Mouse (Mus musculus): Measurements from ENCODE around the gene Pef1. TPM values are rescaled to one million over a fixed set of nuclear protein-coding genes. Genes with fewer than 3 reads are reported as not detected.

The Pef1 gene
- total RNA-seq, 2 experiments from 2014 or later, result 51.4 to 54.6 TPM

- peak; percentile 62 for DNase-seq
These were observed 72.8 kb downstream of the Pef1 start, which contains the start of gene Tinagl1 for GRCm38 (mm10) chr4:130175072-130175711. TSS of gene Tinagl1 (minus strand) at chr4:130175122.

- DNase-seq, result no peak
These were observed 73.9 kb downstream of the Pef1 start for GRCm38 (mm10) chr4:130176156-130176720.

- peak; percentile 77 for DNase-seq
These were observed 74.7 kb downstream of the Pef1 start for GRCm38 (mm10) chr4:130177087-130177486.

GRCm38 (mm10) chr4:130177536-130177935 is 75.2 kb downstream of the Pef1 start:
- DNase-seq, result no peak

Other genes with a start within 250 kb of the Pef1 start
- gene Spocd1, start 173.3 kb upstream of the Pef1 start, total RNA-seq (2021), result under 1 TPM; 0.15 to 0.30 TPM
- gene Adgrb2, start 117.7 kb upstream of the Pef1 start, total RNA-seq (2021), result 10 to 100 TPM; 13.4 to 16.4 TPM
- gene Col16a1, start 54.7 kb upstream of the Pef1 start, total RNA-seq (2021), result 10 to 100 TPM; 29.4 to 33.8 TPM
- 1 to 10 TPM in 1 of 2 experiments, under 1 TPM in 1; 0.78 to 1.7 TPM for gene Hcrtr1, start 36.8 kb downstream of the Pef1 start, total RNA-seq (2021)
- 100 to 1,000 TPM in 1 of 2 experiments, 10 to 100 TPM in 1; 69.2 to 114 TPM for gene Tinagl1, start 72.6 kb downstream of the Pef1 start, total RNA-seq (2021)
- not detected for gene Gm853, start 119.8 kb downstream of the Pef1 start, total RNA-seq (2021)
- gene Serinc2, start 176.6 kb downstream of the Pef1 start, total RNA-seq (2021), result 1 to 10 TPM; 2.9 to 5.1 TPM
- gene Fabp3, start 206.0 kb downstream of the Pef1 start, total RNA-seq (2021), result 100 to 1,000 TPM; 110 to 422 TPM
- 1 to 10 TPM in 1 of 2 experiments, not detected in 1; 1.3 TPM for gene Gm10570, start 206.1 kb downstream of the Pef1 start, total RNA-seq (2021)

Measured in adrenal gland, postnatal 10 days (tissue).